Mouse (Mus musculus) cerebellum, adult 18-20 months (tissue): Measurements from ENCODE around the gene Csnk1g2.

Source experiments
- DNase-seq, 2 experiments: peaks; one replicate each; pipeline ENCODE4 v3.0.0; 2021

Csnk1g2 gene

DNA sequence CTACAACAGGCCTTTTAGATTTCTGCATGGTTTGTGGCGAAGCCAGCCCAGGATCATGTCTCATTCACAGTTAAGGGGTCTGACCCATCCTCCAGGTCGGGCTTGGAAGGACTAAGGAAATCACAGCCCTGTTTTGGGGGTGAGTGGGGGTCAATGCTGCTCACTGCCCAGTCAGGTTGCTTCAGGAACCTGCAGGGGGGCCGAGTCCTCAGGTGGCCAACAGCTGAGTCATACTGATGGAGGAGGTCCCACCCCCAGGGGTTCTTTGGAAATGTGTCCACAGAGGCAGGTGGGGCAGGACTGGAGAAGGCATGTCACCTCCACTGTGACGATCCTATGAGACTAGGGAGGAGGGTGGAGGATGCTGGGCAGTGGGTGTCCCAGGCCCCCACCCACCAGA is 42.8 kb downstream of the Csnk1g2 start:
- no peak for DNase-seq

- DNase-seq = no peak
These were observed 43.5 kb downstream of the Csnk1g2 start for GRCm38 (mm10) chr10:80665981-80666733.

DNA sequence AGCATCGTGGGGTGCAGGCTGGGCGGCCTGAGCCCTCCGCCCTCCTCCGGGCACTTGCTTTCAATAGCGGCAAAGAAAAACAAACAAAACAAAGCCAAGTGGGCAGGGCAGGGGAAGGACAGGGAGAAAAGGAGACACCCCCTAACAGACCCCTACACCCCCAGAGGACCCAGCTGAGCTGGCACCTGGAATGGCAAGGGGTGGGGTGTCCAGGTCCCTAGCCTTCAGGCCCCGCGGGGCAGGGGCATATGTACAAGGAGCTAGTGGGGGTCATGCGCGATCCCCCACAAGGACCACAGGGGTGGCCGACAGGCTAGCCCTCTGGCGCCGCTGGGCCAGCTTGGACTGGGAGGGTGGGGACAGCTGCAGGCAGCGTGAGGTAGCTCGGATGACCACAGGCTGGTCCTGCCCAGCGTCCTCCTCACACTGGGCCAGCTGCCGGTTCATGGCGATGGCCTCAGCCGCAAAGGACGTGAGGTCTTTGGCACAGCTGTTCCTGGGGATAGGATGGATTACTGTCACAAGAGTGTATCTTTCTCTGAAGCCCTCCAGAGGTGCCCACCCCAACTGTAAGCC is 44.3 kb downstream of the Csnk1g2 start:
- DNase-seq = no peak

DNA sequence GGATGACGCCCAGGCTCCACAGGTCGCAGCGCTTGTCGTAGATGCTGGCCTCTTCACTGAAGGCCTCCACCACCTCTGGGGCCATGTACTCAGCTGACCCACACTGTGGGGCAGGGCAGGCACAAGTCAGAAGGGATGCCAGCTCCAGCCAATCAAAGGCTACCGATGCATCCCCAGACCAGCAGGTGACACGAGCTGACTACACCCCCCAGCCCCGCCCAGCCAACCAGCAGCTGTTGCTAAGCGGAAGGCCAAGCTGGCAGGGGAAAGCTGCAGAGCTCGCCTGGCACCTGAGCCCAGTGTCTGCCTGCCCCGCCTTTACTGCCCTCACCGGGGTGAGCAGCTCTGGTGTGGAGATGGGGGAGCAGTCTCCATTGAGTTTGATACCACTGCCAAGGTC is 46.0 kb downstream of the Csnk1g2 start:
- peak; percentile 70 to 83 for DNase-seq

DNA sequence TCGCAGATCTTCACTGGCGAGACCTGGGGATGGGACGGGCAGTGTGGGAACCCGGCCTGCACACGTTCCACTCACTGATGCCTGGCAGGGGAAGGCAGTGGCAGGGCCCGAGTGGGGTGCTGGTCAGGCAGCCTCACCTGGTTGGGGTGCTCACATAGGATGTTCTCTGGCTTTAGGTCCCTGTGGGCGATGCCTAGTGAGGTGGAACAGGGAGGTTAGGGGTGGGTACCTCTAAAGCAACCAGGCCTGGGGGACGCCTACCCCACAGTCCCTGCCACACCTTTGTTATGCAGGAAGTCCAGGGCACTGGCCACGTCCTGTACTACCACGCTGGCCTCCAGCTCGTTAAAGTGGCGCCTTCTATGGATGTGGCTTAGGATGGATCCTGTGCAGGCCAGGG is 46.4 kb downstream of the Csnk1g2 start:
- DNase-seq = no peak

DNA sequence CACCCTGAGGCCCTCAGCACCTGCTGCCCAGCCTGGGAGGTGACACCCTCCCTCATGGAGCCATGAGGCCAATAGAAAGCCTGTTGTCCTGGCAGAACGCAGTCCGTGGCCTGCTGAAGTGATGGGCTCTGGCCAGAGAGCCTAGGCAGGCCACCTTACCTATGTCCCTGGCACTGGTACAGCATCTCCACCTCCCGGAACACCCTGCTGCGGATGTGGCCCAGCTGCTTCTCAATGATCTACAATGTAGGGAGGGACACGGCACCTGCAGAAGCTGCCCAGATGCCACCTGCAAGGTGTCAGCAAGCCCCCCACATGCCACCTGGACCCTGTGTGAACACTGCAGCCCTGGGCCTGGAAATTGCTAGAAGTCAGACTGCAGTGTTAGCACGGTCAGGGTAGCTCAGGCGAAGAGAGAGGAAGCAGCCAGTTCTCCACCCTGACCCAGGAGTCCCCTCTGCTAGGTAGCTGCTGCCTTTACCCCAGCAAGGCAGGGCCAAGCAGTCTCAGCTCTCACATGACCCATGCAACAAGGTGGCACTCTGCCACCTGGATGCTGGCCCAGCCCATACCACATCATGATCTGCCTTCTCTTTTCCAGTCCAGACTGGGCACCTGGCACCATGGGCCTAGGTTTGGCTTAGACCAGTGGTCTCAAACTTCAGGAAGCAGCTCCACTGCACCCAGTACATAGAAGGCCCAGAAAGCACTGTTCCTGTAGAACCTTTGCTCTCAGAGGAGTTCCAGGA is 47.3 kb downstream of the Csnk1g2 start:
- DNase-seq = peak; percentile 71 to 80

DNA sequence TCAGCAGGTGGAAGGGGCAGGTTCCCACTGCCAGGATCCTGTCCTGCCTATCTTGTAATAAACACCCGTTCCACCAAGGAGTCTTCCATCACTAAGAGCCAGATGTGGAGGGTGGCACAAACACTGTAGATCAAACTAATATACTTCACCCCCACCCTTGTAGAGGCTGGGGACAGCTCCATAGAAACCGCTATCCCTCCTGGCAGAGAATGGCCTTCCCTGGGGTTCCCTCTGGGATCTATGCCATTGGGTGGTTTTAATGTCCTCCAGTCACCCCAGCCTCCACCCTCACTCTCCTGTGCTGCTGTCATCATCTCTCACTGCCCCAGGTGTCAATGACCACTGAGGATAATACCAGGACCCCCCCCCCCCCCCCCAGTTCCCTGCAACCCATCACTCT is 47.9 kb downstream of the Csnk1g2 start:
- DNase-seq = no peak

GRCm38 (mm10) chr10:80671251-80671650 is 48.6 kb downstream of the Csnk1g2 start:
- no peak for DNase-seq

- peak in 1 of 2 experiments; percentile 45 for DNase-seq
These were observed 49.5 kb downstream of the Csnk1g2 start for GRCm38 (mm10) chr10:80671936-80672690.

GRCm38 (mm10) chr10:80673690-80674089 is 51.1 kb downstream of the Csnk1g2 start:
- no peak for DNase-seq

DNA sequence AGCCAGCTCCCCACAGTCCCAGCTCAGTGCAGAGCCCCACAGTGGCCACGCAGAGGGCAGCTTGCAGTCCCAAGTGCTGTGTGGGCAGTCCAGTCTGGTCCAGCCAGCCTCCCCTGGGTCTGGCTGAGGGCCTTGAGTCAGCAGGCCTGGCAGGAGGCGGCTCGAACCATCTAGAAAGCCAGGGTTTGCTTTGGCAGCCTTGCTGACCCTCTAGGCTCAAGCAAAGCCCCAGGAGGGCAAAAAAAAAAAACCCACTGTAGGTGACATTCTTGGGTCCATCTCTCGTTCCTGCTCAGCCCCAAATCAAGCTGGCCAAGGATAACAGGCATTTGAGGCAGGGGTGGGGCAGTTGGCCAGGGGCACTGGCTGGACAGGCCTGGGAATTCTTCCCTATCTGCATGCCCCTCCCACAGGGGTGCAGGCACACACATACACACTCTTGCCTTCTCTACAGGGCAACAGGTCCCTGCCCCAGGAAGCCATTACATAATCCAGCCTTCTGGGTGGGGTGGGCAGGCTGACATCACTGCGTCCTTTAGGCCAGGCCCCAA is 51.6 kb downstream of the Csnk1g2 start:
- DNase-seq = peak in 1 of 2 experiments; percentile 55

DNA sequence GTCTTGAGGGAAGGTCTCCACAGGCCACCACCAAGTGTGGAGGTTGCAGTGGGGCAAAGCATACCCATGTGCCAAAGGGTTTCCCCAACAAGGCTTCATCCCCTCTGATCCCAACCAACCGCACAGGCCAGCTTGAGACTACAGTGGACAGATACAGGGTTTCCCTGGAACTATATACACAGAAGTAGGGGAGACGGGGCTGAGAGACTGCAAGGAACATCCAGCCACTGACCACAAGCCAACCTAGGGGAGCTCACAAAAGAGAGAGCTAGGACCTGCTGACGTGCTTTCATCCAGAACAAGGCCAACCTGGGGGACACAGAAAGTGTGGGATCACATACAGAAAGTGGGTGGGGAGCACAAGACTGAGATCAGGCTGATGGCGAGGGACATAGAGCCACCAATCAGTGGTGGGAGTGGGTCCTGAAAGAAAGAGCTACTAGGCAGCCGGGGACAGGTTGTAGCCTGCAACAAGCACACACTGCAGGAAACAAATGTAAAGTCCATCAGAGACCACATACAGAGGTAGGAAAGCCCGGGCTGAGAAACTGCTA is 52.3 kb downstream of the Csnk1g2 start:
- no peak for DNase-seq

GRCm38 (mm10) chr10:80675405-80676197 is 53.0 kb downstream of the Csnk1g2 start:
- peak in 1 of 2 experiments; percentile 43 for DNase-seq

DNA sequence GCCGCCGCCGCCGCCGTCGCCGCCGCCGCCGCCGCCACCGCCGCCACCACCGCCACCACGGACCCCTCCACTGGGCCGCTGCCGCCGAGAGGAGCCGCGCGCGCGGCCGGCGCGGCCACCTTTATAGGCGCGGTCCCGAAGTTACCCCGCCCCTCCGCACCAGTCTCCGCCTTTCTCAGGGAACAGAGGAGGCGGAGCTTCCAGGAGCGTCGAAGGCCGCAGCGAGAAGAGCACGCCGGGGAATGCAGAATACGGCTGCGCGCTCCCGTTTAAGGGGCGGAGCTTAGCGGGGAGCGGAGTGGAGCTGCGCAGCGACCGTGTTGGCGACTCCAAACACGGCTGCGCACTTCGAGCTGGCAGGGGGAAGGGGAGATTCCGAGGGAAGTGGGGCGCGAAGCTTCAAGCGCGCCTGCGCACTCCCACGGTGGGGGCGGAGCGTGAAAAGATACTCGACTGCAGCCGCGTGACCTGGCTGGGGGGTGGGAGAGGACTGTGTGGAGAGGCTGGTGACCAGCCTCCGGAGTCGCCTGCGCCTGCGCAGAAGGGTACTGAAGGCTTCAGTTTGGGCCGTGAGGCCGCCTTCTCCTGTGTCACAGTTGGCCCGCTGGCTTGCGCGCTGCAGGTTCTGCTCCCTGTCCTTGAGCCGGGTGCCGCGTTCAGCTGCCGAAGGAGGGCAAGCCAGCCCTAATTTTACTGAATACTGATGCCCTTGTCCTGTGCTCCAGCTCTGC is 53.7 kb downstream of the Csnk1g2 start:
- peak; percentile 99 to 100 for DNase-seq

GRCm38 (mm10) chr10:80677128-80677875 is 54.7 kb downstream of the Csnk1g2 start:
- no peak for DNase-seq

GRCm38 (mm10) chr10:80677942-80678436 is 55.4 kb downstream of the Csnk1g2 start, which contains the start of gene Mknk2:
Gene Mknk2, minus strand, starts transcription at chr10:80678112.
- peak; percentile 87 to 90 for DNase-seq

DNA sequence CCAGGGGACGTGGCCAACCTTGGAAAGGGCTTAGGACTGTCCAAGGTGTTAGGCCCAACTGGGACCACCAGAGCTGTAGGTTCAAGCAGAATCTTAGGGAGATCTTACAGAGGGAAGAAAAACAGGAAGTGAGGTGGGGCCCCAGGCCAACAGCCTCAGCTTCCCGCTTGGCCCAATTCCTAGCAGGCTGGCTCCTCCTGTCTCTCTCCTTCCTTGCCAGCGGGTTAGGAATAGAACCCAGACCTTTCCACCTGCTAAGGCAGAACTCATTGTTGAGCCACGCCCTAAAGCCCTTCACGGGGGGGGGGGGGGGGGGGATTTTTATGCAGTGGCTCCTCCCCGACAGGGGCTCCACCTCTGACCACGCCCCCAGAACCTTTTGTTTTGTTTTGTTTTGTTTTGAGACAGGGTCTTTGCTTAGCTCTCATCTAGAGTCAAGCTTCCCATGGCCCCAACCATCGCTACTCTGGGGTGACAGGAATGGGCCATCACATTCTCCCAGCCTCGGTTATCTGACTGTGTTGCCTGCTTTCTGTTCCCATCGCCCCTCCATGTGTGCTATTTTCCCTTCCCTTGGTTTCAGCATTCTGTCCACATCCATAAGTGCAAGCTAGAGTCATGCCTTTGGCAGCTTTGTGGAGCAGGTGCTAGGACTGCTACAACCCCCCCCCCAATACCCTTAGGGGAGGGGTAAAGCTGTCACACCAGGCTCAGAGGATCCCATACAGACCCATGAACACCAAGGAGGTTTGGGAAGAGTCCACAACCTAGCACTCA is 56.2 kb downstream of the Csnk1g2 start:
- DNase-seq = no peak

- no peak for DNase-seq
These were observed 57.1 kb downstream of the Csnk1g2 start for GRCm38 (mm10) chr10:80679556-80680259.
